Mouse (Mus musculus) midbrain, embryonic 15.5 days (tissue): ENCODE results near the gene Spata13. TPM values are rescaled to one million over a fixed set of nuclear protein-coding genes. Genes with fewer than 3 reads are reported as not detected.

ENCODE experiments used
- ATAC-seq: fragments of 200-750 bp; cut with Nextera tagmentation; replicated peaks from 2 replicates; pipeline ENCODE4 v1.8.0; 2017; ENCODE audit warnings: moderate TSS enrichment
- H3K27ac ChIP-seq: fragments of 300-500 bp; sonication (generic); 2 replicates; pipeline ENCODE4 v1.5.1; 2015; ENCODE audit warnings: mild to moderate bottlenecking, inconsistent platforms
- H3K27me3 ChIP-seq: fragments of 300-500 bp; sonication (generic); replicated peaks from 2 replicates; pipeline ENCODE4 v1.6.1; 2015; ENCODE audit warnings: inconsistent platforms
- H3K36me3 ChIP-seq: fragments of 300-500 bp; sonication (generic); replicated peaks from 2 replicates; pipeline ENCODE4 v1.6.1; 2015; ENCODE audit warnings: inconsistent platforms
- H3K4me1 ChIP-seq: fragments of 300-500 bp; sonication (generic); 2 replicates; pipeline ENCODE4 v1.6.1; 2015; ENCODE audit warnings: inconsistent platforms
- H3K4me2 ChIP-seq: fragments of 300-500 bp; sonication (generic); 2 replicates; pipeline ENCODE4 v1.6.1; 2015; ENCODE audit warnings: inconsistent platforms, mild to moderate bottlenecking, moderate library complexity
- H3K4me3 ChIP-seq: fragments of 300-500 bp; sonication (generic); 2 replicates; pipeline ENCODE4 v1.5.1; 2015; ENCODE audit warnings: mild to moderate bottlenecking, inconsistent platforms
- H3K9ac ChIP-seq: fragments of 300-500 bp; sonication (generic); 2 replicates; pipeline ENCODE4 v1.6.1; 2015; ENCODE audit warnings: mild to moderate bottlenecking, inconsistent platforms
- H3K9me3 ChIP-seq: fragments of 300-500 bp; sonication (generic); 2 replicates; pipeline ENCODE4 v1.6.1; 2016; ENCODE audit warnings: inconsistent platforms
- WGBS: fragments of 180-500 bp; shearing (Covaris S2); methylation state at CpG from one replicate; pipeline ENCODE4 v1.1.7; 2015; ENCODE audit warnings: mixed read lengths; 5-methylcytosine and 5-hydroxymethylcytosine counted together
- polyA plus RNA-seq: library from polyadenylated mRNA; unstranded; fragments of >200 nt; fragmentation: Nextera tagmentation; extraction: Ambion mirVana; gene quantifications from 2 replicates; pipeline ENCODE4 v1.2.1, GENCODE M21; 2015

The Spata13 gene
- polyA plus RNA-seq, 1 experiment from 2014 or later: 20.7 TPM

DNA sequence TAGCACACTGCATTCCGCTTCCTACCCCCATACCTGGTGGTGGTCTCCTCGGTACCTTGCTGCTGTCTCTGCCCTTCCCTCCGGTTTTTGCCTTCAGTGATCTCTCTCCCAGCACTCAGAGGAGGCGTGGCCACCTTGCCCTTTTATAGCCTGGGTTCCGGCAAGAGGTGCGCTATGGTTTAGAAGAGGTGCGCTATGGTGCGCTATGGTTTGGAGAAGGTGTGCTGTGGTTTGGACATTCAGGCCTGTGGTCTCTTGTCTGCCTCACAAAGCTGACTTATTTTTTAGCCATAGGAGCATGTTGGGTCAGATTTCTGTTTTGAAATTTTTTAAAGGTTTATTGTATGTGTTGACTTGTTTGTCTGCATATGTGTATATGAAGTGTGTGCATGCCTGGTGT is 176.1 kb downstream of the Spata13 start:
- Histone ChIP-seq H3K36me3 (no peaks in the 10 kb centered on the region; the same call in 1 of the 2 replicates), H3K9ac (no peak overlapping the region), H3K27me3 (no peaks in the 10 kb centered on the region), H3K4me2 (no peak overlapping the region), H3K27ac (no peak overlapping the region), H3K9me3 (no peaks in the 10 kb centered on the region), H3K4me1 (no peaks in the 10 kb centered on the region), H3K4me3 (no peak overlapping the region)
- 96% methylated on average over 8 of the region's 8 CpGs for WGBS
- ATAC-seq: no peak

- H3K27ac ChIP-seq: no peak overlapping the region
- 94% methylated on average over 4 of the region's 4 CpGs for WGBS
- no peaks in the 10 kb centered on the region for H3K9me3 ChIP-seq
- no peaks in the 10 kb centered on the region for H3K4me1 ChIP-seq
- no peak overlapping the region for H3K9ac ChIP-seq
- no peaks in the 10 kb centered on the region for H3K27me3 ChIP-seq
- H3K36me3 ChIP-seq: no peaks in the 10 kb centered on the region; the same call in 1 of the 2 replicates
- no peak for ATAC-seq
- H3K4me2 ChIP-seq: no peak overlapping the region
- H3K4me3 ChIP-seq: no peak overlapping the region
These were observed 177.7 kb downstream of the Spata13 start for GRCm38 (mm10) chr14:60811547-60811946.

Other genes with a start within 250 kb of the Spata13 start
- 0.14 and 0.19 TPM in 2 replicates for gene C1qtnf9, start 134.1 kb downstream of the Spata13 start, polyA plus RNA-seq
- 19.5 and 20.5 TPM in 2 replicates for gene Mipep, start 150.6 kb downstream of the Spata13 start, polyA plus RNA-seq